8 mouse cellular contexts compared by ENCODE assay signal in genomic region chr9:40858461-40859160, GRCm38 (mm10). TPM values are rescaled to one million over a fixed set of nuclear protein-coding genes. Genes with fewer than 3 reads are reported as not detected.
DNase-seq lines count a peak whose midpoint lies in the region; ATAC-seq and TF ChIP-seq lines count a peak whose summit lies in the region.
"Had no signal": no experiment of that assay in that cellular context is flagged by ENCODE, and none has a peak within 500 bp of the region (broad histone marks: within the 10 kb centered on the region; RNA-seq: fewer than 3 reads in every experiment).

No protein-coding gene starts in this region.

- 12% methylated on average over 21 of the region's 21 CpGs for WGBS in lung, embryonic 16.5 days
- WGBS in forebrain, embryonic 10.5 days: 5% methylated on average over 21 of the region's 21 CpGs
- 11% methylated on average over 21 of the region's 21 CpGs for WGBS in intestine, embryonic 16.5 days
- WGBS in olfactory bulb, adult 2 months: 2% methylated on average over 21 of the region's 21 CpGs

- DNase-seq in lung, postnatal 10 days: no peak
- peak; percentile 33 for DNase-seq in forebrain, embryonic 10.5 days (ENCODE audit: extremely low spot score, low spot score)
- no peak for DNase-seq in gastrocnemius, postnatal 25 days
- DNase-seq in layer of hippocampus, adult 9-10 months (ENCODE audit: low spot score): no peak

- ATAC-seq in lung, embryonic 16.5 days (ENCODE audit: low read depth): no peak
- no peak for ATAC-seq in intestine, embryonic 16.5 days

- H3K36me3 ChIP-seq in lung, embryonic 16.5 days (ENCODE audit: control insufficient read depth, insufficient read depth, low read length): no peaks in the 10 kb centered on the region
- H3K36me3 ChIP-seq in forebrain, embryonic 10.5 days (replicated peaks): no peaks in the 10 kb centered on the region
- no peaks in the 10 kb centered on the region for H3K36me3 ChIP-seq in intestine, embryonic 16.5 days (ENCODE audit: control insufficient read depth, insufficient read depth, low read length)
- H3K36me3 ChIP-seq: liver, embryonic 15.5 days had no signal

- no peak for TF ChIP-seq POLR2A in olfactory bulb, adult 2 months (IDR thresholded peaks at IDR 0.05; ENCODE audit: insufficient read depth, low read depth, low read length)

- no peak overlapping the region for H3K9ac ChIP-seq in lung, embryonic 16.5 days (ENCODE audit: low read length)
- H3K9ac ChIP-seq in intestine, embryonic 16.5 days (ENCODE audit: low read depth, low read length): no peak overlapping the region
- H3K9ac ChIP-seq: liver, embryonic 15.5 days had no signal

- peaks cover 12% of the 10 kb centered on the region for H3K27me3 ChIP-seq in lung, embryonic 16.5 days (ENCODE audit: control insufficient read depth, insufficient read depth, low read depth, low read length)
- peaks cover 99% of the 10 kb centered on the region for H3K27me3 ChIP-seq in forebrain, embryonic 10.5 days (ENCODE audit: poor library complexity, severe bottlenecking)
- H3K27me3 ChIP-seq in intestine, embryonic 16.5 days (replicated peaks; ENCODE audit: control insufficient read depth, insufficient read depth, low read length): 0 out of 2 replicates have a peak, but pooled peaks cover 8% of the 10 kb centered on the region

- H3K9me3 ChIP-seq in lung, embryonic 16.5 days (ENCODE audit: control insufficient read depth, low read length): no peaks in the 10 kb centered on the region
- no peaks in the 10 kb centered on the region for H3K9me3 ChIP-seq in forebrain, embryonic 10.5 days
- H3K9me3 ChIP-seq in intestine, embryonic 16.5 days (ENCODE audit: control insufficient read depth, low read length): no peaks in the 10 kb centered on the region
- H3K9me3 ChIP-seq: liver, embryonic 15.5 days had no signal

- TF ChIP-seq CTCF in olfactory bulb, adult 2 months (IDR thresholded peaks at IDR 0.05; ENCODE audit: insufficient read depth, low read depth, low read length): no peak

- no peak overlapping the region for H3K27ac ChIP-seq in lung, embryonic 16.5 days (ENCODE audit: low read length)
- H3K27ac ChIP-seq in forebrain, embryonic 10.5 days: no peak overlapping the region
- no peak overlapping the region for H3K27ac ChIP-seq in intestine, embryonic 16.5 days (ENCODE audit: low read length)
- no peak overlapping the region for H3K27ac ChIP-seq in olfactory bulb, adult 2 months (ENCODE audit: insufficient read depth, low read depth, low read length)
- H3K27ac ChIP-seq: liver, embryonic 15.5 days had no signal

- H3K4me3 ChIP-seq in lung, embryonic 16.5 days (ENCODE audit: low read length): peak overlapping the region; percentile 23
- peak overlapping the region; percentile 44 for H3K4me3 ChIP-seq in forebrain, embryonic 10.5 days
- H3K4me3 ChIP-seq in intestine, embryonic 16.5 days (ENCODE audit: low read length): peak overlapping the region; percentile 32
- H3K4me3 ChIP-seq in olfactory bulb, adult 2 months (ENCODE audit: insufficient read depth, low read depth, low read length): peak overlapping the region; percentile 31
- H3K4me3 ChIP-seq: liver, embryonic 15.5 days had no signal

- H3K4me1 ChIP-seq in lung, embryonic 16.5 days (replicated peaks; ENCODE audit: control insufficient read depth, insufficient read depth, low read length): no peaks in the 10 kb centered on the region
- H3K4me1 ChIP-seq in forebrain, embryonic 10.5 days: peaks cover 17% of the 10 kb centered on the region
- H3K4me1 ChIP-seq in intestine, embryonic 16.5 days (ENCODE audit: control insufficient read depth, insufficient read depth, low read length): no peaks in the 10 kb centered on the region
- H3K4me1 ChIP-seq in olfactory bulb, adult 2 months (ENCODE audit: control insufficient read depth, insufficient read depth, low read length): peaks cover 2% of the 10 kb centered on the region; the same call in 1 of the 2 replicates
- H3K4me1 ChIP-seq: liver, embryonic 15.5 days had no signal

- H3K4me2 ChIP-seq in lung, embryonic 16.5 days (ENCODE audit: low read depth, low read length): peak overlapping the region; percentile 47
- H3K4me2 ChIP-seq in intestine, embryonic 16.5 days (ENCODE audit: low read depth, low read length): peak overlapping the region; percentile 53
- H3K4me2 ChIP-seq: liver, embryonic 15.5 days had no signal

RNA-seq across cellular contexts. Expression of gene Bsx, which starts 15.3 kb away (rescaled TPM):
- not detected in 2 replicates for polyA plus RNA-seq in lung, embryonic 16.5 days (2015; fragmentation: Nextera tagmentation; extraction: Ambion mirVana)
- 0.10 and 0.27 TPM in 2 replicates for polyA plus RNA-seq in forebrain, embryonic 10.5 days (2016; fragmentation: Nextera tagmentation; extraction: Ambion mirVana)
- not detected in 2 replicates for polyA plus RNA-seq in intestine, embryonic 16.5 days (2015; fragmentation: Nextera tagmentation; extraction: Ambion mirVana)
- polyA plus RNA-seq in olfactory bulb, adult 2 months (2012; ENCODE audit: insufficient read depth, insufficient read length, low replicate concordance, missing spikeins): not detected in 2 replicates
- not detected for total RNA-seq in gastrocnemius, postnatal 25 days (2021)
- polyA plus RNA-seq: liver, embryonic 15.5 days had no signal

RNA-seq across cellular contexts. Expression of gene Hspa8, which starts 57.8 kb away (rescaled TPM):
- 2,362 and 2,391 TPM in 2 replicates for polyA plus RNA-seq in lung, embryonic 16.5 days (2015; fragmentation: Nextera tagmentation; extraction: Ambion mirVana)
- 3,411 and 3,929 TPM in 2 replicates for polyA plus RNA-seq in forebrain, embryonic 10.5 days (2016; fragmentation: Nextera tagmentation; extraction: Ambion mirVana)
- polyA plus RNA-seq in intestine, embryonic 16.5 days (2015; fragmentation: Nextera tagmentation; extraction: Ambion mirVana): 2,348 and 2,439 TPM in 2 replicates
- 1,623 and 1,837 TPM in 2 replicates for polyA plus RNA-seq in olfactory bulb, adult 2 months (2012; ENCODE audit: insufficient read depth, insufficient read length, low replicate concordance, missing spikeins)
- 1,000 to 10,000 TPM; 1,183 to 1,197 TPM for total RNA-seq in gastrocnemius, postnatal 25 days (2021)
